Mouse (Mus musculus) erythroblast, embryonic 14.5 days (primary cell): ENCODE measurements around the gene Fto. TPM values are rescaled to one million over a fixed set of nuclear protein-coding genes. Genes with fewer than 3 reads are reported as not detected.

Experiments
- H3K27me3 ChIP-seq: 2 replicates; pipeline ENCODE4 v1.6.1; 2012; ENCODE audit warnings: inconsistent platforms; ENCODE audit not compliant: control insufficient read depth
- H3K36me3 ChIP-seq: 2 replicates; pipeline ENCODE4 v1.6.1; 2012; ENCODE audit warnings: mild to moderate bottlenecking, inconsistent platforms; ENCODE audit not compliant: control insufficient read depth
- H3K4me1 ChIP-seq: 2 replicates; pipeline ENCODE4 v1.6.1; 2012; ENCODE audit warnings: inconsistent platforms; ENCODE audit not compliant: control insufficient read depth
- H3K4me3 ChIP-seq: replicated peaks from 2 replicates; pipeline ENCODE3; 2012; ENCODE audit warnings: moderate library complexity, mild to moderate bottlenecking, inconsistent platforms
- H3K9me3 ChIP-seq: 2 replicates; pipeline ENCODE4 v1.6.1; 2012; ENCODE audit warnings: low read length, inconsistent platforms, mixed read lengths; ENCODE audit not compliant: control insufficient read depth
- GATA1 ChIP-seq: IDR thresholded peaks from 2 replicates; pipeline ENCODE4 v1.6.1; 2012; ENCODE audit warnings: low read length, inconsistent platforms, mixed read lengths
- TAL1 ChIP-seq: IDR thresholded peaks from 3 replicates; pipeline ENCODE4 v1.6.1; 2012; ENCODE audit warnings: low read length, inconsistent platforms, mixed read lengths
- polyA plus RNA-seq: library from polyadenylated mRNA; stranded (reverse); fragments of >175 nt; gene quantifications from 2 replicates; pipeline ENCODE4 v1.2.3, GENCODE M21; 2012

Fto gene
- polyA plus RNA-seq, 1 experiment, result 0.33 TPM

GRCm38 (mm10) chr8:91395340-91396055 lies 82.2 kb downstream of the Fto start:
- Histone ChIP-seq H3K4me3 (no peak overlapping the region), H3K9me3 (no peaks in the 10 kb centered on the region)
- TF ChIP-seq TAL1 (no peak), GATA1 (no peak)

GRCm38 (mm10) chr8:91398053-91398452 lies 84.7 kb downstream of the Fto start:
- no peaks in the 10 kb centered on the region for H3K4me1 ChIP-seq
- H3K27me3 ChIP-seq, result no peaks in the 10 kb centered on the region
- H3K4me3 ChIP-seq, result no peak overlapping the region
- no peaks in the 10 kb centered on the region for H3K9me3 ChIP-seq
- TF ChIP-seq GATA1 (no peak), TAL1 (no peak)
- no peaks in the 10 kb centered on the region for H3K36me3 ChIP-seq

More at GRCm38 (mm10) chr8:91395340-91396055, 82.2 kb downstream of the Fto start:
- Histone ChIP-seq H3K4me1 (no peaks in the 10 kb centered on the region), H3K27me3 (no peaks in the 10 kb centered on the region), H3K36me3 (no peaks in the 10 kb centered on the region)

- Histone ChIP-seq H3K36me3 (peaks cover 12% of the 10 kb centered on the region; the same call in 1 of the 2 replicates), H3K4me3 (no peak overlapping the region), H3K27me3 (no peaks in the 10 kb centered on the region), H3K4me1 (peaks cover 4% of the 10 kb centered on the region; the same call in 1 of the 2 replicates), H3K9me3 (no peaks in the 10 kb centered on the region)
- TF ChIP-seq TAL1 (no peak), GATA1 (no peak)
Measured at GRCm38 (mm10) chr8:91402980-91403975, 90.0 kb downstream of the Fto start.

GRCm38 (mm10) chr8:91404311-91404710 lies 91.0 kb downstream of the Fto start:
- peaks cover 14% of the 10 kb centered on the region for H3K36me3 ChIP-seq
- H3K27me3 ChIP-seq, result no peaks in the 10 kb centered on the region
- TF ChIP-seq TAL1, result no peak
- no peak for TF ChIP-seq GATA1
- H3K4me3 ChIP-seq, result no peak overlapping the region
- peaks cover 4% of the 10 kb centered on the region; the same call in 1 of the 2 replicates for H3K4me1 ChIP-seq
- H3K9me3 ChIP-seq, result no peaks in the 10 kb centered on the region

- Histone ChIP-seq H3K4me3 (no peak overlapping the region), H3K4me1 (peaks cover 4% of the 10 kb centered on the region; the same call in 1 of the 2 replicates), H3K36me3 (peaks cover 22% of the 10 kb centered on the region), H3K27me3 (no peaks in the 10 kb centered on the region), H3K9me3 (no peaks in the 10 kb centered on the region)
- no peak for TF ChIP-seq TAL1
- TF ChIP-seq GATA1, result no peak
Measured at GRCm38 (mm10) chr8:91405099-91405498, 91.8 kb downstream of the Fto start.

- Histone ChIP-seq H3K4me3 (no peak overlapping the region), H3K36me3 (peaks cover 28% of the 10 kb centered on the region), H3K9me3 (no peaks in the 10 kb centered on the region), H3K4me1 (peaks cover 4% of the 10 kb centered on the region; the same call in 1 of the 2 replicates), H3K27me3 (no peaks in the 10 kb centered on the region)
- TF ChIP-seq GATA1 (no peak), TAL1 (no peak)
Measured at GRCm38 (mm10) chr8:91406624-91407290, 93.4 kb downstream of the Fto start.

- H3K9me3 ChIP-seq, result no peaks in the 10 kb centered on the region
- TF ChIP-seq GATA1, result no peak
- TF ChIP-seq TAL1, result no peak
- peaks cover 4% of the 10 kb centered on the region; the same call in 1 of the 2 replicates for H3K4me1 ChIP-seq
- no peak overlapping the region for H3K4me3 ChIP-seq
- H3K36me3 ChIP-seq, result peaks cover 28% of the 10 kb centered on the region
- H3K27me3 ChIP-seq, result no peaks in the 10 kb centered on the region
Measured at GRCm38 (mm10) chr8:91407880-91408279, 94.6 kb downstream of the Fto start.

GRCm38 (mm10) chr8:91410007-91410406 lies 96.7 kb downstream of the Fto start:
- no peak for TF ChIP-seq GATA1
- no peak for TF ChIP-seq TAL1
- peaks cover 18% of the 10 kb centered on the region for H3K36me3 ChIP-seq
- peaks cover 4% of the 10 kb centered on the region; the same call in 1 of the 2 replicates for H3K4me1 ChIP-seq
- no peaks in the 10 kb centered on the region for H3K27me3 ChIP-seq
- H3K4me3 ChIP-seq, result no peak overlapping the region
- H3K9me3 ChIP-seq, result no peaks in the 10 kb centered on the region
